Mouse (Mus musculus) cerebellum, adult 9-10 months (tissue): ENCODE data around the gene Chrm3.

Experiments
- DNase-seq: peaks from one replicate; pipeline ENCODE4 v3.0.0; 2022

Gene Chrm3

DNA sequence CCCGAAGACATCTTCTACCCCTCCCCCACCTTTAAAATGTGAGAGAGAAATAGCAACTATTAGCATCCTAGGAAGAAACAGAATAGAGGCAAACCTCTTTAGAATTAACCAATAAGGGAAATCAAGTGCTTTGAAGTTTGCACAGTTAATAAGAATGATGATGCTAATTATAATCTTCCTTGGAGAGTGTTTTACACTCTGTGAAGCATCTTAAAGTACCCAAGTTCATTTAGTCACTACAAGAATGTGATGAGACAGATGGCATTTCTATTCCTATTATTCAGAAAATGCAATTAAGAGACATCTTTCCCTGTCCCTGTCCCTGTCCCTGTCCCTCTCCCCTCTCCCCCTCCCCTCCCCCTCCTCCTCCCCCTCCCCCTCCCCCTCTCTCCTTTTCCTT is 382.9 kb downstream of the Chrm3 start:
- DNase-seq = no peak

- no peak for DNase-seq
Measured at GRCm38 (mm10) chr13:9973742-9974321, 386.8 kb downstream of the Chrm3 start.

- no peak for DNase-seq
Measured at GRCm38 (mm10) chr13:9971845-9972244, 388.8 kb downstream of the Chrm3 start.

- DNase-seq = no peak
Measured at GRCm38 (mm10) chr13:9952619-9953018, 408.0 kb downstream of the Chrm3 start.

DNA sequence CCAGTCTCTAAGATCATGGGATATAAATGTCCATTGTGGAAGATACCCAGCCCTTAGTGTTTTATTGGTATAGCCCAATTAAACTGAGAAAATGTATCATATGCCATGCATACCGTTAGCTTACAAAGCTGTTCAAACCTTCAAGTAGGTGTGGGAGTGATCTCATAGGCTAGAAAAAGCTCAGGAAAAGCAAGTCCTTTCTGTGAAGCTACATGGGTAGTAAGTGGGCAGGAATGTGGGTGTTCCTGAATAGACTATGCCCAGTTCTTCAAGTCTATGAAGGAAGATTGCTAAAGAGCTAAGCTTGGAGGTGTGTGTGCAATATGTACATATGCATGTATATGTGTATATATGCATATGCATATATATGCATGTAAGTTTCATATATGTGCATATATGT is 409.3 kb downstream of the Chrm3 start:
- DNase-seq = no peak

GRCm38 (mm10) chr13:9949091-9949490 is 411.6 kb downstream of the Chrm3 start:
- DNase-seq = no peak

DNA sequence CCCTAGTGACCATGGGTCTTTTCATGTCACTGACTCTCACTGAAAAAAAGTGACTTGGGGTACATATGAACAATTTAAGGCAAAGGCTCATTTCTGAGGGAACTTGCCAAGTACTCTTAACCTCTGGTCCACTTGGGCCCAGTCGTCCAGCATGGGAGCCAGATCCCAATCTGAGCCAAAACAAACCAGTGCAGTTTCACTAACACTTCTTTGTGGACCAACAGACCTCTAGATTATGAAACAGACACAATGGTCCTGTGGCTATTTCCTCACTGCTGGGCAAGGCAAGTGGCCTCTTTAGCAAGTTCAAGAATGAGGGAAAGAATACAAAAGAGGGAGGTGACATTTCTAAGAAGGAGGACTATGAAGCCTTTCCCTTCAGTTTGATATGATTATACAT is 420.5 kb downstream of the Chrm3 start:
- no peak for DNase-seq

GRCm38 (mm10) chr13:9938798-9939485 is 421.7 kb downstream of the Chrm3 start:
- DNase-seq = no peak

GRCm38 (mm10) chr13:9932714-9933113 is 427.9 kb downstream of the Chrm3 start:
- no peak for DNase-seq

- no peak for DNase-seq
Measured at GRCm38 (mm10) chr13:9930606-9931005, 430.0 kb downstream of the Chrm3 start.

DNA sequence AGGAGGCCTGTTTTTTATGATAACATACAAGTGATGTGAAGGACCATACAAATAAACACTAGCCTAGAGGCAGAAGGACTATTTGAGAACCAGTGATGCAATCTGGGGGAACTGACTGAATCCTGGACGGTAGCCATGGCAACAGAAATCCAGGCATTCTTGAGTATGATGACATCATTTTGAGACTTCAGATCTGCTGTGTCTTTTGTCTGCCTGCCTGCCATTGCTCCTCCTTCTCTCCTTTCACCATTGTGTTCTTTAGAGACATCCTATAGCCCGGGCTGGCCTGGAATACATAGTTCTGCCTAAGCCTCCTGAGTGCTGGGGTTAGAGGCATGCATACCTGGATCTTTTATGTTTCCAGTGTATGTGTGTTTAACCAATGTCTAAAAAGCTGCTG is 430.7 kb downstream of the Chrm3 start:
- no peak for DNase-seq

- no peak for DNase-seq
Measured at GRCm38 (mm10) chr13:9921150-9921549, 439.5 kb downstream of the Chrm3 start.

- no peak for DNase-seq
Measured at GRCm38 (mm10) chr13:9912697-9913096, 447.9 kb downstream of the Chrm3 start.

GRCm38 (mm10) chr13:9908707-9909106 is 451.9 kb downstream of the Chrm3 start:
- no peak for DNase-seq

DNA sequence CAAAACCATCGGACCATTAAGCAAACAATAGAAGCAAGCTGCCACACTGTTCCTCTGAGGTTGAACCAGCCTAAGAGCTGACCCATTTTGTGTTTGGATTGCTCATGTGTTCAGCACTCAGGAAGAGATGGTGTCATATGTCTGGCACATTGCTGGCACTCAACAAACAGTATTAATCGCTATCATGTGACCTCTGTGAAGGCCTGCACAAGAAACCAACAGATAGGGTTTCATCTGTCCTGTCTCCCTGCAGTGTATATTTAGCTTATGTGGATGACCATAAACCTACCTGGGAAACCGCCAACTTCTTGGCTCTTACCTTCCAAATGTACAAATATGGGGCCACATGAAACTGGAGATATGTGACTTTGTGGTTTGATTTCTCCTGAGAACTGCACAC is 453.4 kb downstream of the Chrm3 start:
- no peak for DNase-seq

GRCm38 (mm10) chr13:9904455-9904854 is 456.2 kb downstream of the Chrm3 start:
- no peak for DNase-seq

DNA sequence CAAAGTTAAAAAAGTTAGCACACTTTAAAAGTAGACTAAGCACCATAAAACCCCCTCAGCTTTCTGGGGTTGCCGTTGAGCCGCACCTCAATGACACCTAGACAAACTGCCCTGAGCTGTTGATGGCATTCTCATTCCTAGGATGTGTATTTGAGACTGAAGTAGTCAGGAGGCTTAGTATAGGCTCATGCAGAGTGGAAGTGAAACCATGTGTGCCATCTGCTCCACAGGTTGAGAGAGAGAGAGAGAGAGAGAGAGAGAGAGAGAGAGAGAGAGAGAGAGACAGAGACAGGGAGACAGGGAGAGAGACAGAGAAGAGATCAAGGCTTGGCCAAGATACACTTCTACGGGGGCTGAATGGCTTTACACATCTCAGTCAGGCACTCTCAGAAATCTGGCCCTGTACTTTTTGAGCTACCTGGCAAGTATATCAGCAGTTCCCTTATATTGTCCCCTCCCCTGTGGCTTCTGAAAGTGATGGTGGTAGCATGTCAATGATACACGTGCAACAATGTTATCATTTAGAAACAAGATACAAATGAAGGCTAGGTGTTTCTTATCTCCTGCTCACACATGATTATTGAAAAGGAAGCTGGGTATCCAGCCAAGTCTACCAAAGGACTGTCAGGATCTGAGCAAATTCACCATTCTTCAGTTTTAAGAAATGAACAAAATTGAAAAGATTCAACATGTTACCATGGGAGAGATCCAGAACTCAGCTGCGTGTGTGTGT is 459.8 kb downstream of the Chrm3 start:
- no peak for DNase-seq

- DNase-seq = no peak
Measured at GRCm38 (mm10) chr13:9898664-9899369, 461.8 kb downstream of the Chrm3 start.

GRCm38 (mm10) chr13:9897231-9897630 is 463.4 kb downstream of the Chrm3 start:
- DNase-seq = no peak

DNA sequence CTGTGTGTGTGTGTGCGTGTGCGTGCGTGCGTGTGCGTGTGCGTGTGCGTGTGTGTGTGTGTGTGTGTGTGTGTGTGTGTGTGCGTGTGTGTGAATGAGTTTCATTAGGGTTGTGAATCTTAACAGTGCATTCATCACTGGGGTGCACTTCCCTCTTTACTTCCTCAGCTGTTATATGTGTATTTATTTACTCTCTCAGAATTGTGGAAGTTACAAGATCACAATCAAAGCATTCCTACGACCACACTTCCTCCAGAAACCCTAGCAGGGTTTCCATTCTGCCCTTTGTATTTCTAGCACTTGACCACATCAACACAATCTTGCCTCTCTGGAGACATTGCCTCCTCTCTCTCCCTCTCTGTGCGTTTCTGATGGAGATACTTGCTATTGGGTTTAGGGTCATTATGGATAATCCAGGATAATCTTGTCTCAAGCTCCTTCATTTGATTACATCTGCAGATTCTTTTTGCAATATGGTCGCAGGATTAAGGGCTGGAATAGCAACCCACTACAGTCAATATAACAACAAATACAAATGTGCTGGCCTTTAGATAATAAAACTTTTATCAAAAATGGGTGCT is 465.5 kb downstream of the Chrm3 start:
- no peak for DNase-seq

DNA sequence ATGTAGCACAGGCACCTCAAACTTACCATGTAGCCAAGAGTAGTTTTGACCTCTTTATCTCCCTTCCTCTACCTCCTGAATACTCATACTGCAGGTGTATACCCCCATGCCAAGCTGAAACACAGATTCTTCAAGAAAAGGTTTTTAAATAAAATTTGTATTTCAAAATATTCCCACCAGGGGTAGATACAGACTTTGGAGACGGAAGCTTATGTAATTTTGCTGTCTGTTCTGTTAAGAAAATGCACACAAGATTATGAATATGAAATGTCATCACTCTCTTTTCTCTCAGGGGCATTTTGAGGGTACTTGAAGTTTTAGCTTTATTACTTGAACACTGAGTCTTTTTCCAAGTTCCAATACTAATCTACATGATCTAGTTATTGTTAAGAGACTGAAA is 469.6 kb downstream of the Chrm3 start:
- DNase-seq = no peak

- DNase-seq = no peak
Measured at GRCm38 (mm10) chr13:9890460-9890859, 470.2 kb downstream of the Chrm3 start.

- no peak for DNase-seq
Measured at GRCm38 (mm10) chr13:9889954-9890353, 470.7 kb downstream of the Chrm3 start.
